Mouse (Mus musculus) right cerebral cortex, postnatal 4 days (tissue): ENCODE measurements around the gene Cyp2c65.

Experiments used
- DNase-seq: peaks from one replicate; pipeline ENCODE4 v3.0.0-alpha.2; 2022

The Cyp2c65 gene

GRCm38 (mm10) chr19:39060719-39061118 is at the start of gene Cyp2c65:
Gene Cyp2c65 (plus strand): TSS chr19:39061015.
- DNase-seq = no peak

DNA sequence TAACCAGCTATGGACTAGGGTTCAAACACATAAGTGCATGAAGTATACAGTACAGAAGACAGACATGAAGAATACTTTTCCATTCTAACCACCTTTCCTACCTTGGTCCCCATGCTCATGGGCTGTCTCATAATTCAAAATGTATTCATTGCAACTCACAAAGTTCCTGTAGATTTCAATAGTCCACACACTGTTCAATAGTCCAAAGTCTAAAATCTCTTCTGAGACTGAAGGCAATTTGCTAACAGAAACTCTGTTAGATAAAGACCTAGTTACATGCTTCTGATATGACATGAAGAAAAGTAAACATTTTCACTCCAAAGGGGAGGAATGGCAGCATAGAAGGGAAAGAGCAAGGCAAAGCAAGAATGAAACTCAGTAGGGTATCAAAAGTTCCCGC is 2.9 kb upstream of the Cyp2c65 start:
- DNase-seq = no peak

GRCm38 (mm10) chr19:39098779-39099178 is 38.0 kb downstream of the Cyp2c65 start:
- DNase-seq = peak; percentile 7

GRCm38 (mm10) chr19:39113644-39114043 is 52.8 kb downstream of the Cyp2c65 start, which contains the start of gene Cyp2c66:
Gene Cyp2c66 (plus strand): TSS chr19:39113898.
- DNase-seq = no peak
